Mouse (Mus musculus): Measurements from ENCODE around the gene Olfr103. TPM values are rescaled to one million over a fixed set of nuclear protein-coding genes. Genes with fewer than 3 reads are reported as not detected.

Olfr103 gene
- not detected for total RNA-seq (2022)

DNA sequence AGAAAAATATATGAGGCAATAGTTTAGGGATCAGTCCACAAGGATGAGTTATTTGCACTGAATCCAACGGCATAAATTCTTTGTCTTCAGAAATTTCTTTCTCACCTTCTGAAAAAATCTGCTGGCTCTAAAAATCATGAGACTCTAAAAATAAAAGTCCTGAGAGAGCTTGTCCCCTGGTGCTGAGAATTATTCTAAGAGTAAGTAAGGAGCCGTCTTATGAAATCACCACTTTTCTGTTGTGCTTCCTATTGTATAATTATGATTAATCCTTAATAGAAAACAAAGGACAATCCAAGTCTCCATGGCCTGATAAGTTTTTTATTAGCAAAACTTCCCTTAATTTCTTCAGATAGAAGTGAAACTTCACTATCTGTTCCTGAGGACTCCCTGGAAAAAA, at the start of gene Olfr103:
Olfr103 (minus strand) TSS at position 101 of the 400 bp plus-strand sequence.
- no peak for DNase-seq (ENCODE audit: low spot score in 2 of 2)

- no peak for DNase-seq (ENCODE audit: low spot score in 2 of 2)
These were observed 39.2 kb upstream of the Olfr103 start, which contains the start of gene Olfr105-ps for GRCm38 (mm10) chr17:37378733-37379132. Gene Olfr105-ps, plus strand, starts transcription at chr17:37379033.

DNA sequence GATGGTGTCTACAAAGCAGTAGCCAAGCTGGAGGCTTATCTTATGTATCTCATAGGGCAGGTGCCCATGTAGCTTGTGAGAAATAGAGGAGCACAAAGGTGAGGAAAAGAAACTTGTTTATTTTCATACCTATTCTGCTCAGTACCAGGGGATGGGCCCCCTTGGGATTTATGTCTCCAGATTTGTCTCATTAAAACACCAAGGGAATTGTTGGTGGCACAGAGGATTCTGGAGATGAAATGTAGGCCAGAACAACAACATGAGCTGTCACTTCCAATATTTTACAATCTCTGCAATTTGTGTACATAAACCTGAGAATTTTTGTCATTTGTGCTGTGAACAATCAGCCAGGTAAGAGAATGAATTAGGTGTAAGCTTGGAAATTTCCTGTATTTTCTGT, 19.8 kb upstream of the Olfr103 start, which contains the start of gene Olfr104-ps:
Olfr104-ps (plus strand) TSS at position 301 of the 400 bp plus-strand sequence.
- DNase-seq (ENCODE audit: low spot score in 2 of 2): no peak

GRCm38 (mm10) chr17:37316954-37317353, 22.5 kb downstream of the Olfr103 start, which contains the start of gene Olfr102:
Gene Olfr102, minus strand, starts transcription at chr17:37317054.
- DNase-seq (ENCODE audit: low spot score in 2 of 2): no peak

DNA sequence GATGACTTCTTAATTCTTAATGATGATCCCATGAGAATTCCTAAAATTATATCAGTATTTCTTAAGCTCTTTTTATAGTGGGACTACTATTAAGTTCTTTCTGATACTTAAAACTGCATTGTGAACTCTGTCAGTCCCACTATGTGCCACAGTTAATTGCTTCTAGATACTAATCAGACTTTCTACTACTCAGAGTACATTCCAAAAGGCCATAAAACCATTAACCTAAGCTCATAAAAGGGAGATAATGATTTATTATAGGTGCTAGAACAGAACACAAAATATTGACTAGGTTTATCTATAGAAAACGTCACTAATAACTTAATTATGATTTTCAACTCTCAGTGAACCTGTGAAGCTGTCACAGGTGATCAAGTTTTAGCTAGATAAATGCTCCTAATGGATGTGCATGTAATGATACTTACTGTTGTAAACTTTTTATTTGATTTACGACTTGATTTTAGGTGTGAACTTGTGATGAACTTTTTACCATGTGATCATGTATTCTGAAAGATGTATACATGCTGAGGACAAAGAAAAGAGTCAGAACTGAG, 29.3 kb downstream of the Olfr103 start:
- DNase-seq (ENCODE audit: low spot score in 2 of 2): no peak

- no peak for DNase-seq (ENCODE audit: low spot score in 2 of 2)
These were observed 31.0 kb downstream of the Olfr103 start for GRCm38 (mm10) chr17:37308483-37308882.

GRCm38 (mm10) chr17:37304213-37304612, 35.3 kb downstream of the Olfr103 start, which contains the start of gene Olfr101:
Gene Olfr101, minus strand, starts transcription at chr17:37304313.
- DNase-seq (ENCODE audit: low spot score in 2 of 2): no peak

Other genes starting within 250 kb of the Olfr103 start
- gene Olfr91, start 241.4 kb downstream of the Olfr103 start, total RNA-seq (2022): not detected
- gene Olfr92, start 219.6 kb downstream of the Olfr103 start, total RNA-seq (2022): not detected
- gene Olfr93, start 178.2 kb downstream of the Olfr103 start, total RNA-seq (2022): not detected
- not detected for gene Ubd, start 145.8 kb downstream of the Olfr103 start, total RNA-seq (2022)
- gene Olfr94, start 138.7 kb downstream of the Olfr103 start, total RNA-seq (2022): not detected
- gene Olfr95, start 126.6 kb downstream of the Olfr103 start, total RNA-seq (2022): not detected
- gene Olfr96, start 119.6 kb downstream of the Olfr103 start, total RNA-seq (2022): not detected
- not detected for gene Olfr97, start 102.4 kb downstream of the Olfr103 start, total RNA-seq (2022)
- not detected for gene Olfr98, start 75.9 kb downstream of the Olfr103 start, total RNA-seq (2022)
- 1 to 10 TPM; 2.4 to 6.3 (median 4.2) TPM for gene H2-M3, start 69.5 kb downstream of the Olfr103 start, total RNA-seq (2022)
- gene Olfr99, start 56.2 kb downstream of the Olfr103 start, total RNA-seq (2022): not detected
- gene Olfr101, start 35.4 kb downstream of the Olfr103 start, total RNA-seq (2022): not detected
- gene Olfr102, start 22.6 kb downstream of the Olfr103 start, total RNA-seq (2022): not detected
- gene Olfr104-ps, start 19.9 kb upstream of the Olfr103 start, total RNA-seq (2022): not detected
- gene Olfr105-ps, start 39.3 kb upstream of the Olfr103 start, total RNA-seq (2022): not detected
- not detected for gene Olfr106-ps, start 50.7 kb upstream of the Olfr103 start, total RNA-seq (2022)
- not detected for gene Olfr107, start 59.5 kb upstream of the Olfr103 start, total RNA-seq (2022)
- not detected for gene Olfr108, start 105.8 kb upstream of the Olfr103 start, total RNA-seq (2022)
- gene Olfr109, start 119.2 kb upstream of the Olfr103 start, total RNA-seq (2022): not detected
- gene H2-M2, start 143.9 kb upstream of the Olfr103 start, total RNA-seq (2022): not detected
- gene Olfr110, start 152.8 kb upstream of the Olfr103 start, total RNA-seq (2022): 1 to 10 TPM in 2 of 4 experiments, not detected in 2; 1.8 to 2.5 TPM
- 1 to 10 TPM in 2 of 4 experiments, not detected in 2; 4.8 to 5.5 TPM for gene Olfr111, start 168.3 kb upstream of the Olfr103 start, total RNA-seq (2022)
- not detected for gene Olfr112, start 229.8 kb upstream of the Olfr103 start, total RNA-seq (2022)
- not detected for gene Olfr113, start 238.0 kb upstream of the Olfr103 start, total RNA-seq (2022)